Mouse (Mus musculus) cortical plate, adult 2 months (tissue): ENCODE measurements around the gene Gm49383.

ENCODE experiments used
- CTCF ChIP-seq: fragments of 200-500 bp; IDR thresholded peaks from 2 replicates; pipeline ENCODE4 v1.5.1; 2011; ENCODE audit warnings: mild to moderate bottlenecking, control low read depth, low read length; ENCODE audit not compliant: insufficient read depth; ENCODE audit errors: extremely low read depth
- POLR2A ChIP-seq: fragments of 200-500 bp; IDR thresholded peaks from 2 replicates; pipeline ENCODE4 v1.6.1; 2011; ENCODE audit warnings: mild to moderate bottlenecking, low read length, control low read depth; ENCODE audit not compliant: insufficient read depth; ENCODE audit errors: extremely low read depth

DNA sequence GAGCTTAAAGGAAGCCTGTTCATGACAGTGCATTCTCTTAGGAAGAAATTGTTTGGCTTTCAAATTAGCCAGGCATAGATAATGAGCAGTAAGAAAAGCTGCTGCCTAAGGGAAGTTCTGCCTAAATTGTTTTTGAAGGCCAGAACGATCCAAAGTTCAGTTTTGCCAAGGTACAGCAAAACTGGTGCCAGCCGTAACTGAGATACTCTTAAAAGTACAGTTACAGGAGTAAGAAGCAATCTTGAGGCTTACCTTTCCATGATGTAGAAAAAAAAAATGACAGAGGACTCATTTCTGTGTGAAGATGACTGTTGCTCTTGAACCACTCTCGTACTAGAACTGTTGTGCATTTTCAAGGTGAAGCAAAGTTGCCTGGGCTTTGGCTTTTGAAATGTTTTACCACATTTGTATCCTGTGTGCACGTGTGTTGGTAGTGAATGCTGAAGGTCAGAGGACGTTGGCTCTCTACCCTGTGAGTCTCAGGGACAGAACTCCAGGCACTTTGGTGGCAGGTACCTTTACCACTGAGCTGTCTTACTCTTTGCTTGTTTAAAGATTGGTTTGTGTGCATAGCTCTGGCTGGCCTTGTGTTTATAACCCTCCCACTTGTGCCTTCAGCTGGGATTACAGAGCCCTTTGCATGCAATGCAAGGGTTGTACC is 10.0 kb downstream of the Gm49383 start:
- TF ChIP-seq POLR2A (no peak), CTCF (no peak)
